Mouse (Mus musculus): Measurements from ENCODE around the gene Zfp282.

Gene Zfp282

DNA sequence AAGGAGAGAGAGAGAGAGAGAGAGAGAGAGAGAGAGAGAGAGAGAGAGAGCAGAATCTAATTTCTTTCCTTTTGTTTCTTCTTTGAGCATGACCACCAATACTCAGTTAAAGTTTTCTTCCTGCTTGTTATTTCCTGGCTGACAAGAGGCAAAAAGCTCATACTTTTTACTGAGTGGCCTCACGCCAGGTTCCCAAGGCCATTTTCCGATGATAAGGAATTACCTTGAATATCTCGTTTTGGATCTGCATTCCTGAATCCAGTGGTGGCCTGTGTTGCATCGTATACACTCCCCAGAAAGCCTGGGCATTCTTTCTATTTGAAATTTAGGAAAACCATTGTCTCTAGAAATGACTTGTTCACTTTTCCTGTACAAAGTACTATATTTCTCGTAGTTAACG, 22.4 kb downstream of the Zfp282 start:
- no peak for DNase-seq (ENCODE audit: low spot score in 2 of 2)

DNA sequence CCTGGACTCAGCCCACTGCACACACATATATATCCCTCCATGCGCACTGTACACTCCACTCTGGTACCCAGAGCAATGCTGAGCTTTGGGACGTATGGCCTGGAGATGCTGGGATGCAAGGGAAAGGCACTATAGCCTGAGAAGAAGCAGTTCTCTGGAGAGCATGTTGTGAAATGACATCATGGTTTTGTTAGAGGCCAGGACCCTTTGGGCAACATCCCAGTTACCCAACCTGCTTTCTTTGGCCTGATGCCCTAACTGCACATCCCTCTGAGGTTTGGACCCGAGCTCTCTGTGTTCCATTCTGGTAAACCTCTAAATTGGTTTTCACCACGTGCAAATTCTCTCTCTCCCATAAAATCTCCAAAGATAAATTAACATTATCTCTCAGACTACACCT, 26.6 kb downstream of the Zfp282 start:
- DNase-seq (ENCODE audit: low spot score in 2 of 2), result no peak

DNA sequence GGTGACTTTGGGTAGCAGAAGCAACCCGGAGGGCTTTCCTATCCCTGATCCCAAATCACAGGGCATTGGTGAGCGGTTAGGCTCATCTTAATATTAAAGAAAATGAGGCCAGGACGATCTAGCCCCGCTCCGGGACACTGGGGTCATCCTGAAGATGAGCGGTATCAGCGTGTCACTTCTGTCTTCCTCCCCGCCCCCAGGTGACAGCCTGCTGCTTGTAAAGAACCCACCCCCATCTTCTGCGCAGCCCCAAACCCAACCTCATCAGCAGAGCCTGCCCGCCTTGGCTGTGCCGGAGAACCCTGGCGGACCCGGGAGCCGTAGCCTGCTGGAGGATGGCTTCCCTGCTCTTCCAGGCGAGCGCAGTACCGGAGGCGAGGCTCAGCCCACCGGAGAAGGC, 27.4 kb downstream of the Zfp282 start:
- DNase-seq (ENCODE audit: low spot score in 2 of 2), result no peak

DNA sequence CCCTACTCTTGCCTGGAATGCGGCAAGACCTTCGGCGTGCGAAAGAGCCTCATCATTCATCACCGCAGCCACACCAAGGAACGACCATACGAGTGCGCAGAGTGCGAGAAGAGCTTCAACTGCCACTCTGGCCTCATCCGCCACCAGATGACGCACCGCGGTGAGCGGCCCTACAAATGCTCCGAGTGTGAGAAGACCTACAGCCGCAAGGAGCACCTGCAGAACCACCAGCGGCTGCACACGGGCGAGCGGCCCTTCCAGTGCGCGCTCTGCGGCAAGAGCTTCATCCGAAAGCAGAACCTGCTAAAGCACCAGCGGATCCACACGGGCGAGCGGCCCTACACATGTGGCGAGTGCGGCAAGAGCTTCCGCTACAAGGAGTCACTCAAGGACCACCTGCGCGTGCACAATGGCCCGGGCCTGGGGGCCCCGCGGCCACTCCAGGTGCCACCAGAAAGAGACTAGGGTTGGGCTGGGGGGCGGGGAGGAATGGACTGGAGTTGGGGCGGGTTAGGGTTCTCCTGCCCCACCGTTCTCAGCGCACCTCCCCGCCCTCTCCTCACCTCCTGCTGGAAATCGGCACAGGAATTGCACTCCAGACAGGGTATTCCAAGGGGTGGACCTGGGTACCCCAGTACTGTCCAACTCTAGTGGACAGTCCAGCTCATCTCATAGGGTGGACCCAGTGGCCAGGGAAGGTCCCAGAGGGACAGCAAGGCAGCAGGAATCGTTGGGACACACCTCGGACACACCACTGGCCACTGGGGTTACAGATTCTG, 28.1 kb downstream of the Zfp282 start:
- no peak for DNase-seq (ENCODE audit: low spot score in 2 of 2)

DNA sequence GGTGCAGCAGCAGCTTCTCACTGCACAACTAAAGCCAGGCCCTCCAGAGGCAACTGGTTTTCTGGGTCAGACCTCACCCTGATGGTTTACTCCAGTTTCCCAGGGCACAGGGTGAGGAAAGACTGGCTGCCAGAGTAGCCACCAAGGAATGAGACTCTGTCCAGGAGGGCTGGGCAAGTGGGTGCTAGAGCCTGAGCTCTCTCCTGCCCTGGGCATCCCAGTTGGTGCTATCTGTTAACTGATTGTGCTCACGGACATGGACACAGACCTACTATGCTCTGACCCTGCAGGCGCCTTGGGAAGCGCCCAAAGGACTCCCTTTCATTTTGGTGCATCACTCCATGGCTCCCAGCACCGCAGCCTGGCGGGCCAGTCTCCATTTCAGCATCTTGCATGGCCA, 29.3 kb downstream of the Zfp282 start:
- DNase-seq (ENCODE audit: low spot score in 2 of 2), result no peak

DNA sequence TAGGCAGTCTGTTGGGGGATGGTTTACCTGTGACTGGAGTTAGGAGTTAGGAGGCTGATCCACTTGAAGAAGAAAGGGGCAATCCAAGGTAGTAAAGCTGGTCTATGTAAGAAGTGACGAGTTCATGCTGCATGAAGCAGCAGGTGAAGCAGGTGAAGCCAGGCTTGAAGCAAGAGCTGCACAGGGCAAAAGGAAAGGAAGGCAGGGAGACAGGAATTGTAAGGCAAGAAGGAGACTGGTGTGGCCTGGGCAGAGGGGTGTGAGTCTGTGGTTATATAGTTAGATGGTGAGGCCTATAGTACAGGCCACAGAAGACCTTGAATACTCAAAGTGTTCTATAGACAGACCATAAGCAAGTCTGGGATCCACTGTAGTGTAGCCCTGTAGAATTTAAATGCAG, 32.0 kb downstream of the Zfp282 start:
- DNase-seq (ENCODE audit: low spot score in 2 of 2), result no peak

DNA sequence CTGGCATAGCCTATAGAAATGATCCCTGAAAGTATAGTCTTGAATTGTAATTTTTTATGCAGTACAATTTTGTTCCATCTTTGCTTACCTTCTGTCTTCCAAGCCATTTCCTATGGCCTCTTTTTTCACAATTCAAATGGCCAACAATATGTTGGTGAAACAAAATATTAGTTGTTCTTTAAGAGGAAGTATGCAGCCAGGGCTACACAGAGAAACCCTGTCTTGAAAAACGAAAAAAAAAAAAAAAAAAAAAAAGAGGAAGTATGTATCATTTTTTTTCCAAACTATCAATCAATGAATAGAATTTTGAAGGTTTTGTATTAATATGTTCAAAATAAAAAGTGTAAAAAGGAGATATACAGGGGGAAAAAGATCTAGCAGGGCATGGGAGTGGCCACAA, 34.6 kb downstream of the Zfp282 start:
- DNase-seq (ENCODE audit: low spot score in 2 of 2), result no peak

DNA sequence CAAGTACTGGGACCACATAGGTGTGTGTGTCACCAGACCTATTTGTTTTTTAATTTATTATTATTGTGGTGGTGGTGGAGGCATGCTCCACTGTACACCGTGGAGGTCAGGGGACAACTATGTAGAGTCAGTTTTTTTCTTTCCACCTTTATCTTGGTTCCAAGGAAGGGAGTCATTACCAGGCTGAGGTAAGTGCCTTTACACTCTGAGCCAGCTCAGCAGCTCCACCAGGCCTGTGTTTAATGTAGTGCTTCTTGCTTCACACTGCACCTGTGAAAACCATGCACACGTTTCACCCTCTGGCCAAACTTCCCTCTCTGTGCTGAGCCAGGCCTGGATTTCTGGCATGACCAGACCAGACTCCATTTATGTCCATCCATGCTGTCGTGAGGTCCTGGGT, 36.0 kb downstream of the Zfp282 start:
- no peak for DNase-seq (ENCODE audit: low spot score in 2 of 2)

DNA sequence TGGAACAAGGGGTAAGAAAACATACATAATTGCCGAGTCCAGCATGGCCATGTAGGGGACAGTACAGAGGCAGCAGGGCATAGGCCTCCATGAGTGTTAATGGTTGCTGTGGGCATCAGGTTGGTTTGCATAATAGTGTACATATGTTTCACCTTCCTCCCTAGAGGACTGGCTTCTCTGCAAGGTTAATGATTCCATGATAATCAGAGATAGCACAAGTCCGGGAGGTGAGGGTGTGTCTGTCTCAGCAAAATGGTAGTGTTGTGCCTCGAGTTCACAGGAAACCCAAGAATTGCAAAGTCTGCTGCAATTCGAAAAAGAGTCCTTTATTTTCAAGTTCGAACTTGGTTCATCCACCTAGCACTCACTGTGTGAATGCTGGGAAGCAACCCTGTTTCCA, 40.0 kb downstream of the Zfp282 start:
- no peak for DNase-seq (ENCODE audit: low spot score in 2 of 2)

DNA sequence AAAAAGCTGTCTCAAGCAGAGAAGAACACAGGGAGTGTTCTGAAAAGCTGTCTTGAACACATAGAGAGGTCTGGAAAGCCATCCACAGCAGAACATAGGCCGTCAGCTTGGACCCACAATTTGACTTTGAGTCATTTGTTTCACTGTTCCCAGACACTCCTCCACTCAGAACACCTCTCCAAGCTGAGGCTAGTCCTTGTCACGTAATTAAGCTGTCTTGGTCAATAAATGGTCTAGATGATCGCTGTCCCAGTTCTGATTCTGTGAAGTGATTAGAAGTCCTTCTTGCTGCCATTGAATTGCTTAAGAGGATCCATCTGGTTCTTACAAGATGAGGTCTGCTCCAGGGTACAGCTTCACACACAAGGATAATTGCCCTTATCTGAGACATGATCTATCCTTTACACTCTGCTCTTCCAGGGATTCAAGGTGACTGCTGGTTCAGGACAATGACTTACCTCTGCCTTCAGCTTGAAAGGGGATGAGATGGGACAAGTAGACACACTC, 41.8 kb downstream of the Zfp282 start:
- DNase-seq (ENCODE audit: low spot score in 2 of 2), result no peak

DNA sequence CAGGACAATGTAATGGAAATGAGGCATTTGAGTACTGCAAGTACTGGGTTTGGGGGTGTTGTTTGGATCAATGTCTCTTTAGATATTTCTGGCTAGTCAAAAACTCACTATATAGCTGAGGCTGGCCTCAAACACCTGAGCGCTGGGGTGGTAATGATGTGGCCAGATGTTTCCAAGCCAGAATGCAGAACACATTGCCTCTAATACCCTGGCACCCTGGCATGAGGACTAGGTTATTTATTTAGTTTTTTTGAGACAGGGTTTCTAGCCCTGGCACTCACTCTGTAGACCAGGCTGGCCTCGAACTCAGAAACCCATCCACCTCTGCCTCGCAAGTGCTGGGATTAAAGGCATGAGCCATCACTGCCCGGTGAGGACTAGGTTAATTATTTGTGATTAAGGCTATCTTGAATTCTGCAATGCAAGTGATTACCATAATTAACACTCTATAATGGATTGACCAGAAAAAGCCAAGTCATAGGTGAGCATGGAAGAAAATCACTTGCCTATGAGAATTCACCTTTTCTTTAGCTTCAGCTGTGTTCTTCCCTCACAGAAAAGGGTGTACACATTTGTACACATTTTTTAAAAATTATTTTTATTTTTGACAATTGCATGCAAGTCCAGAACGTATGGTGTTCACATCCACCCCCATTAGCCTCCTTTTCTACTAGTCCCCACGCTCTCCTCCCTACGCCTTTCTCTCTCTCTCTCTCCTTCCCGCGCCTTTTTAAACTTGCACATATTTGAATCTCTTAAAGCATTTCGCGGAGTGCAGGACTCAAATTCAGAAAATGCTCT, 42.8 kb downstream of the Zfp282 start:
- DNase-seq (ENCODE audit: low spot score in 2 of 2), result no peak

DNA sequence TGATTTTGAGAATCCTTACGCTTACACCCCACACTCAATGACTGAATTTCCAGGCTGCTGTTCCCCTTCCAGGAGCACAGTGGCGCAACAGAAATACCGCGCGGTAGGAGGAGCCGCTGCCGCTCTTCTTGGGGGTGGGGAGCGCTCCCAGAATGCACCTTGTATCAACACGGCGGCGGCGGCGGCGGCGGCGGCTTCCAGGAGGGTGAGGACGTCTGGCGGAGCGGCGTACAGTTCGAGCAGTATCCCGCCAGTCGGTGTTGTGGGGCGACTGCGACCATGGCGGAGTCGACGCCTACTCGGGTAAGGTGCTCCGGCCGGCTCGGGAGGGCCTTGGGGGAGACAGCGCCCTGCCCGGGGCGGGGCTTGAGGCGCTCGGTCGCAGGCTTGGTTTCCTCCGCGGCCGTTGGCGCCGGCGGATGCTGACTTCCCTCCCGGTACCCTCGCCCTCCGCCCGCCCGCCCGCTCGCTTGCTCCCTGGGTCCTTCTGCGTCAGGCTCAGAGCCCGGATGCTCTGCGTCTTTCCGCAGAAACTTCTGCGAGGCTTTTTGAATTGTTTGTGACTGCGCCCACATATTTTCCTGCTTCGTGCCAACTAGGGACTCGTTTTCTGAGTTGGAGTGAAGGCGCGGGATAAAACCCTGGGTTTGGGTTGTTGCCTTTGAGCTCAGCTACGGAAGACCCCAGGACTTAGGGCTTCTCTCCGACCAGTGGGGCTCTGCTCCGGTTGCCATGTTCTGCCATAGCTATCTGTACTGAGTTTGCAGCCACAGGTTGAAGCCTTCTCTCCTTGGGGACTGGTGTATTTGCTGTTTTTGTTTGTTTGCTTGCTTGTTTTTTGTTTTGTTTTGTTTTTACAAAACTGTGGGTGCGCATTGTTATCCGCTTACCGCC, 43.7 kb downstream of the Zfp282 start, which contains the start of gene Zfp212:
Zfp212 (plus strand) TSS at position 30 of the 894 bp plus-strand sequence.
- DNase-seq (ENCODE audit: low spot score in 2 of 2), result peak; percentile 60 to 80

DNA sequence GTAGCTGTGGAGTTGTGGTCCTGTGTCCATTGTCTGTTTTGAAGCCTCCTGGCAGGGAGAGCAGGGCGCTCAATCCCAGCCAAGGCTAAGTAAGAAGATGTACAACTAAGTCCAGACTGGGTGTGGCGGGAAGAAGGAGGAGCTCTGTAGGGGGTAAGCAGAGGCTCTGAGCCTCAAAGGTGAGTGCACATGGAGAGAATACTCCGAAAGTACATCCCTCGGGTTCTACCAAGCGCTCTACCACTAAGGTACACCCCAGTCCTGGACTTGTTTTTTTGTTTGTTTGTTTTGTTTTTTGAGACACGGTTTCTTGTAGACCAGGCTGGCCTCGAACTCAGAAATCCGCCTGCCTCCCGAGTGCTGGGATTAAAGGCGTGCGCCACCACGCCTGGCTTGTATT, 65.5 kb downstream of the Zfp282 start:
- DNase-seq (ENCODE audit: low spot score in 2 of 2), result no peak

DNA sequence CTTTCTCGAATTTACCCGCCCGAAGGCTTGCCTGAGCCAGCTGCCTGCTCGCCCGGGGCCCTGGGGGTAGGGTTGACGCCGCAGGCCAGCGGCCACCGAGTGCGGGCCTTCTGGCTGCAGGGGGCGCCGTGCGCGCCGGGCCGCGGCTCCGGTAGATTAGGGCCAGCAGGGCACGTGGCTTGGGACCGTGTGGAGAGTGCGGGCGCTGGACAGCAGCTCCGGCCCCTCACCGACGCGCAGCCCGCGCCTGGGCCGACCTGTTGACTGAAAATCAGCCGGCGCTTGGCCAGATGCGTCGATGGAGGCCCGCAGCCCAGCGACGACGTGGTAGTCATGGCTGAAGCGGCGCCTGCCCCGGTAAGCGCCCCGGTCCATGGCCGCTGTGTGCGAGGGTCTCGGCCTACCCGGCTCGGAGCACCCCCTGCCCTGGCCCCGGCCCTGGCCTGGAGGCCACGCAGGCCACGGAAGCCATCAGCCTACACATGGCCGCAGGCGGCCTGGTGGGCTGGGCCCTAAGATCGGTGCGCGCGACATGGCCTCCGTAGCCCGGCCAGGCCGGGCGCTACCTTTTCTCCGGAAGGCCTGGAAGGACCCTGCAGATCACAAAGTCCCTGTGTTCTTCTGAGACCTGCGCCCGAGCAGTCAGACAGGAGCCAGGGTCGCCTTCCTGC, 66.2 kb downstream of the Zfp282 start:
- DNase-seq (ENCODE audit: low spot score in 2 of 2), result peak in 1 of 2 experiments; percentile 61

DNA sequence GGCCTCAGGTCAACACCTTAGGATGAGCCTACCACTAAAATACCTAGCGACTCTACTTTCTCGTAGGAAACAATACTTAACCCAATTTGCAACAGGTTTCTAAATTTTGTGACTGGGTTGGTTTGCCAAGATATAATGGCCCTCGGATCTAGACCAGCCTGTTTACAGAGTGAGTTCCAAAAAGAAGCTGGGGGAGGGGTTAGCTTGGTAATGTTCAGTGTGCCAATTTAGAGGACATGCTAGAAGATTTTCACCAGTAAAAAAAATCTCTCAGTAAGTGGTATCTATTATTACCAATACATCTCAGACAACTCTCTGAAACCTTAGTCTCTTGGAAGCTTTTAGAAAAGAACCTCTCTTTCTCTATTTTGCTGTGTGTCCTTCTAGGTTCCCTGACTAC, 66.7 kb downstream of the Zfp282 start:
- DNase-seq (ENCODE audit: low spot score in 2 of 2), result no peak

DNA sequence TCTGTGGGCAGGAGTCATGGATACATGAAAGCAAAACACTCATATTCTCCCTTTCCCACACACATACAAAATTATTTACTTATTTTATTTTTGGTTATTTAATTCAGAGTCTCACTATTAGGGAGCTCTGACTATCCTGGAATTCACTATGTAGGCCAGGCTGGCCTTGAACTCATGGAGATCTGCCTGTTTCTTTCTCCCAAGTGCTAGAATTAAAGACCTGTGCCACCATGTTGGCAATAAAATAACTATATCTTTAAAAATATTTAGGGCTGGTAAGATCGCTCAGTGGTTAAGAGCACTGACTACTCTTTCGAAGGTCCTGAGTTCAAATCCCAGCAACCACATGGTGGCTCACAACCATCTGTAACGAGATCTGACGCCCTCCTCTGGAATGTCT, 70.4 kb downstream of the Zfp282 start:
- no peak for DNase-seq (ENCODE audit: low spot score in 2 of 2)

DNA sequence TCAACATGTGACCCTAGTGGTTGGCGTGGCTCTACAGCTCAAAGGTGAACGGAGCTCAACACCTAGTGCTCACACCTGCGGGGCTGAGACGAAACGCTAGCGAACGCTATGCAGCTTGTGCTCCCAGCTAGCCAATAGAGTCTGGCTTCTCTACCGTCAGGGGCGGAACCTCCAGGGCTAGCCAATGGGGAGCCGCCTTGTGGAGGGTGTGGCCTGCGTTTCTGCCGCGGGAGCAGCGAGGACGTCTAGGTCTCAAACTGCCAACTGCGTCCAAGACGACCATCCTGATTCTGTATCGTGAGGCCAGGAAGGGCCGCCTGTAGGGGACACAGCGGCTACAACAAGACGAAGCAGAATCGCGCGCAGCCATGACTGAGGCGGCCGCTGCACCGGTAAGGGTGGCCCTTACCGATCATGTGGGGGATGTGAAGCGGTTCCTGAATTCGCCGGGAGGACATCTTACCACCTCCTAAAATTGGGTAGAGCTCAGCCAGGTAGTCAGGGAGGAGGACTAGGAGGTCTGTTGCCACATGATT, 76.3 kb downstream of the Zfp282 start, which contains the start of gene Zfp956:
Zfp956 (plus strand) TSS at position 200 of the 536 bp plus-strand sequence.
- peak; percentile 85 to 93 for DNase-seq (ENCODE audit: low spot score in 2 of 2)

DNA sequence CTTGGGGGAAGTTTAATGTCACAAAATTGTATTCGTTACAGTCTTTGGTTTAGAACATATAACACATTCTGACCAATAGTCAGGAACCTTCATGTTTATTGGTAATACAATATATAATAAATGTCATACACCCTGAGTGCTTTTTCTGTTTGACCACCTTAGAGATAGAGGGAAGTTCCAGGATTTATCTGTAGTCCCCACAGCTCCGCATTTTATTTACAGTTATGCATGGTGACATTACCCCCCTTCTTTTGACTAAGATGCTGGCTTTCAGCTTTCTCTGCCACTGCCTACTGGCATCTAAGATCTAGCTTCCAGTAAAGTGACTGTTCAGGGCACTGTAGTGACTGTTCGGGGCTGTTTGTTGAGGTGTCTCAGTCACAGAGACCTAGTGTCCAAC, 77.4 kb downstream of the Zfp282 start:
- no peak for DNase-seq (ENCODE audit: low spot score in 2 of 2)

DNA sequence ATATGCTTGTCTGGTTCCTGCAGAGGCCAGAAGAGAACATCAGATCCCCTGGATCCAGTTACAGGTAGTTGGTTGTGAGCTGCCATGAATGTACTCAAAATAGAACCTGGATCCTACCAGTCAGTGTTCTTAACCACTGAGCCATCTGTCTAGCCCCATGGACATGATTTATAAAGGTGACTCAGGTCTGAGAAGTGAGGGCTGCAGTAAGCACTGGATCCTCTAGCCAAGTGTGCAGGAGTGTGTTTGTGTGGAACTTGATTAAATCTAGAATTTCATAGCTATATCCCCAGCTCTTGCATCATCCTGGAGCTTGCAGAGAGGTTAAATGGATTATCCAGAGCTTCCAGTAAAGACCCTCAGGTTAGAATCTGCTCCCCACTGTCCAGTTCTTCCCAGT, 80.8 kb downstream of the Zfp282 start:
- no peak for DNase-seq (ENCODE audit: low spot score in 2 of 2)

All from cerebellum, postnatal 4 days (tissue).